19 mouse cellular contexts compared by ENCODE assay signal in the genomic region with DNA sequence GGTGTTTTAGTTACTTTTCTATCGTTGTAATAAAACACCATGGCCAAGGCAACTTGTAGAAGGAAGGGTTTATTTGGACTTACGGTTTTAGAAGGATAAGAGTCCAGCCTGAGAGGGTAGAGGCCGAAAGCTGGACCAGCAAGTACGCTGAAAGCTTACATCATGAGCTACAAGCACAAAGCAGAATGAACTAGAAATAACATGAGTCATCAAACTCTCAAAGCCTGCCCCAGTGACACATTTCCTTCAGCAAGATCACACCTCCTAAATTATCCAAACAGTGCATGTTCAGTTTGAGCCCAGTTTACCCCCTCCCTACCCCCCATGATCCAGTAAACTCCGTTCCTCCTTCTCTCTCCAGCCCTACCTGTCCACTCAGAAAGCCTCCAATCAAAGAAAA. TPM values are rescaled to one million over a fixed set of nuclear protein-coding genes. Genes with fewer than 3 reads are reported as not detected.
"Had no signal": no experiment of that assay in that cellular context is flagged by ENCODE, and none has a peak within 500 bp of the region (broad histone marks: within the 10 kb centered on the region; RNA-seq: fewer than 3 reads in every experiment).

No protein-coding gene starts in this region.

- H3K27me3 ChIP-seq: limb, embryonic 15.5 days; liver, embryonic 13.5 days; midbrain, embryonic 13.5 days had no signal

- DNase-seq: kidney, adult 9 months; layer of hippocampus, adult 9-11 months; layer of hippocampus, postnatal 36 days; liver, embryonic 13.5 days; lung, adult 2 months; lung, postnatal 10 days; lung, postnatal 4 days; right cerebral cortex, adult 18-20 months; right cerebral cortex, postnatal 25 days; thymus, postnatal 36 days had no signal

- H3K9me3 ChIP-seq: limb, embryonic 15.5 days; liver, embryonic 13.5 days; midbrain, embryonic 13.5 days had no signal

- H3K4me3 ChIP-seq: limb, embryonic 15.5 days; liver, embryonic 13.5 days; midbrain, embryonic 13.5 days had no signal

- H3K9ac ChIP-seq: limb, embryonic 15.5 days; liver, embryonic 13.5 days; midbrain, embryonic 13.5 days had no signal

- H3K27ac ChIP-seq: limb, embryonic 15.5 days; liver, embryonic 13.5 days; midbrain, embryonic 13.5 days had no signal

- H3K4me2 ChIP-seq: limb, embryonic 15.5 days; midbrain, embryonic 13.5 days had no signal

- ATAC-seq: midbrain, embryonic 13.5 days had no signal

- H3K36me3 ChIP-seq: limb, embryonic 15.5 days; liver, embryonic 13.5 days; midbrain, embryonic 13.5 days had no signal

RNA-seq across cellular contexts. Expression of gene Fam3b, which starts 19.1 kb away (rescaled TPM):
- total RNA-seq: layer of hippocampus, adult 18-20 months; layer of hippocampus, postnatal 36 days; left cerebral cortex, adult 8-10 months; left cerebral cortex, postnatal 25 days; midbrain, postnatal 0 days had no signal
- polyA plus RNA-seq: kidney, postnatal 0 days; limb, embryonic 11.5 days; liver, embryonic 13.5 days; midbrain, embryonic 13.5 days; midbrain, postnatal 0 days; neural tube, embryonic 14.5 days had no signal
